Mouse (Mus musculus): ENCODE measurements around the gene Scn1b. TPM values are rescaled to one million over a fixed set of nuclear protein-coding genes. Genes with fewer than 3 reads are reported as not detected.
A peak's percentile ranks its signal among the peaks of the same experiment; 100 is the strongest.

Scn1b gene
- polyA plus RNA-seq, 1 experiment, result 30.7 TPM

- peaks cover 41% of the 10 kb centered on the region for H3K4me1 ChIP-seq (ENCODE audit: control insufficient read depth, insufficient read depth, low read length)
Measured at GRCm38 (mm10) chr7:31149751-31150565, 23.2 kb upstream of the Scn1b start.

GRCm38 (mm10) chr7:31149271-31149670 lies 22.5 kb upstream of the Scn1b start:
- H3K4me3 ChIP-seq (ENCODE audit: insufficient read depth, low read length), result peak overlapping the region; percentile 91
- TF ChIP-seq POLR2A (IDR thresholded peaks at IDR 0.05; ENCODE audit: borderline replicate concordance, low read depth, low read length) (no peak), CTCF (IDR thresholded peaks at IDR 0.05; ENCODE audit: low read depth, low read length) (no peak)
- peaks cover 36% of the 10 kb centered on the region for H3K4me1 ChIP-seq (ENCODE audit: control insufficient read depth, insufficient read depth, low read length)
- no peak overlapping the region for H3K27ac ChIP-seq (ENCODE audit: insufficient read depth, low read depth, low read length)

More at GRCm38 (mm10) chr7:31149751-31150565, 23.2 kb upstream of the Scn1b start:
- Histone ChIP-seq H3K4me3 (ENCODE audit: insufficient read depth, low read length) (peak overlapping the region; percentile 91), H3K27ac (ENCODE audit: insufficient read depth, low read depth, low read length) (peak overlapping the region; percentile 98)
- no peak for TF ChIP-seq POLR2A (IDR thresholded peaks at IDR 0.05; ENCODE audit: borderline replicate concordance, low read depth, low read length)
- no peak for TF ChIP-seq CTCF (IDR thresholded peaks at IDR 0.05; ENCODE audit: low read depth, low read length)

GRCm38 (mm10) chr7:31148756-31149155 lies 22.0 kb upstream of the Scn1b start:
- Histone ChIP-seq H3K4me3 (ENCODE audit: insufficient read depth, low read length) (peak overlapping the region; percentile 91), H3K4me1 (ENCODE audit: control insufficient read depth, insufficient read depth, low read length) (peaks cover 33% of the 10 kb centered on the region), H3K27ac (ENCODE audit: insufficient read depth, low read depth, low read length) (peak overlapping the region; percentile 56)
- no peak for TF ChIP-seq POLR2A (IDR thresholded peaks at IDR 0.05; ENCODE audit: borderline replicate concordance, low read depth, low read length)
- no peak for TF ChIP-seq CTCF (IDR thresholded peaks at IDR 0.05; ENCODE audit: low read depth, low read length)

- H3K4me3 ChIP-seq (ENCODE audit: insufficient read depth, low read length), result peak overlapping the region; percentile 24; the same call in 1 of the 2 replicates
- H3K27ac ChIP-seq (ENCODE audit: insufficient read depth, low read depth, low read length), result peak overlapping the region; percentile 56
- peaks cover 28% of the 10 kb centered on the region for H3K4me1 ChIP-seq (ENCODE audit: control insufficient read depth, insufficient read depth, low read length)
- no peak for TF ChIP-seq CTCF (IDR thresholded peaks at IDR 0.05; ENCODE audit: low read depth, low read length)
- no peak for TF ChIP-seq POLR2A (IDR thresholded peaks at IDR 0.05; ENCODE audit: borderline replicate concordance, low read depth, low read length)
Measured at GRCm38 (mm10) chr7:31148086-31148485, 21.3 kb upstream of the Scn1b start.

- TF ChIP-seq POLR2A (IDR thresholded peaks at IDR 0.05; ENCODE audit: borderline replicate concordance, low read depth, low read length) (no peak), CTCF (IDR thresholded peaks at IDR 0.05; ENCODE audit: low read depth, low read length) (no peak)
- H3K27ac ChIP-seq (ENCODE audit: insufficient read depth, low read depth, low read length), result no peak overlapping the region
- H3K4me1 ChIP-seq (ENCODE audit: control insufficient read depth, insufficient read depth, low read length), result peaks cover 18% of the 10 kb centered on the region
- H3K4me3 ChIP-seq (ENCODE audit: insufficient read depth, low read length), result no peak overlapping the region
Measured at GRCm38 (mm10) chr7:31145596-31146160, 18.9 kb upstream of the Scn1b start.

- H3K27ac ChIP-seq (ENCODE audit: insufficient read depth, low read depth, low read length), result no peak overlapping the region
- TF ChIP-seq CTCF (IDR thresholded peaks at IDR 0.05; ENCODE audit: low read depth, low read length) (no peak), POLR2A (IDR thresholded peaks at IDR 0.05; ENCODE audit: borderline replicate concordance, low read depth, low read length) (no peak)
- peaks cover 18% of the 10 kb centered on the region for H3K4me1 ChIP-seq (ENCODE audit: control insufficient read depth, insufficient read depth, low read length)
- H3K4me3 ChIP-seq (ENCODE audit: insufficient read depth, low read length), result no peak overlapping the region
Measured at GRCm38 (mm10) chr7:31144886-31145285, 18.1 kb upstream of the Scn1b start.

GRCm38 (mm10) chr7:31140941-31141340 lies 14.1 kb upstream of the Scn1b start:
- Histone ChIP-seq H3K4me1 (ENCODE audit: control insufficient read depth, insufficient read depth, low read length) (no peaks in the 10 kb centered on the region), H3K27ac (ENCODE audit: insufficient read depth, low read depth, low read length) (no peak overlapping the region), H3K4me3 (ENCODE audit: insufficient read depth, low read length) (no peak overlapping the region)
- no peak for TF ChIP-seq POLR2A (IDR thresholded peaks at IDR 0.05; ENCODE audit: borderline replicate concordance, low read depth, low read length)
- no peak for TF ChIP-seq CTCF (IDR thresholded peaks at IDR 0.05; ENCODE audit: low read depth, low read length)

- H3K4me1 ChIP-seq (ENCODE audit: control insufficient read depth, insufficient read depth, low read length), result no peaks in the 10 kb centered on the region
- no peak overlapping the region for H3K27ac ChIP-seq (ENCODE audit: insufficient read depth, low read depth, low read length)
- no peak for TF ChIP-seq POLR2A (IDR thresholded peaks at IDR 0.05; ENCODE audit: borderline replicate concordance, low read depth, low read length)
- no peak for TF ChIP-seq CTCF (IDR thresholded peaks at IDR 0.05; ENCODE audit: low read depth, low read length)
- H3K4me3 ChIP-seq (ENCODE audit: insufficient read depth, low read length), result no peak overlapping the region
Measured at GRCm38 (mm10) chr7:31140302-31140701, 13.5 kb upstream of the Scn1b start.

GRCm38 (mm10) chr7:31139765-31140164 lies 13.0 kb upstream of the Scn1b start:
- no peak overlapping the region for H3K4me3 ChIP-seq (ENCODE audit: insufficient read depth, low read length)
- H3K4me1 ChIP-seq (ENCODE audit: control insufficient read depth, insufficient read depth, low read length), result no peaks in the 10 kb centered on the region
- H3K27ac ChIP-seq (ENCODE audit: insufficient read depth, low read depth, low read length), result no peak overlapping the region
- no peak for TF ChIP-seq POLR2A (IDR thresholded peaks at IDR 0.05; ENCODE audit: borderline replicate concordance, low read depth, low read length)
- peak; percentile 63 for TF ChIP-seq CTCF (IDR thresholded peaks at IDR 0.05; ENCODE audit: low read depth, low read length)

- TF ChIP-seq CTCF (IDR thresholded peaks at IDR 0.05; ENCODE audit: low read depth, low read length) (no peak), POLR2A (IDR thresholded peaks at IDR 0.05; ENCODE audit: borderline replicate concordance, low read depth, low read length) (no peak)
- Histone ChIP-seq H3K4me3 (ENCODE audit: insufficient read depth, low read length) (no peak overlapping the region), H3K4me1 (ENCODE audit: control insufficient read depth, insufficient read depth, low read length) (0 out of 2 replicates have a peak, but pooled peaks cover 4% of the 10 kb centered on the region), H3K27ac (ENCODE audit: insufficient read depth, low read depth, low read length) (no peak overlapping the region)
Measured at GRCm38 (mm10) chr7:31135717-31136116, 8.9 kb upstream of the Scn1b start.
